Mouse (Mus musculus) MEL (cell line): ENCODE measurements around the gene Tufm. TPM values are rescaled to one million over a fixed set of nuclear protein-coding genes. Genes with fewer than 3 reads are reported as not detected.

Experiments
- DNase-seq: peaks from one replicate; pipeline ENCODE4 v3.0.0; 2011; ENCODE audit warnings: low read depth, low spot score
- H3K27ac ChIP-seq: 2 replicates; pipeline ENCODE4 v1.5.1; 2012; ENCODE audit warnings: low read depth, mild to moderate bottlenecking, control low read depth, low read length, moderate library complexity; ENCODE audit not compliant: control insufficient read depth
- H3K27me3 ChIP-seq, 2 experiments: fragments of 150-350 bp in 1 of 2; sonication (generic) in 1 of 2; 2 replicates each; pipeline ENCODE4 v1.6.1; 2012; ENCODE audit warnings: low read length in 2 of 2, mild to moderate bottlenecking in 2 of 2, improper control_type of control experiment in 1 of 2, moderate library complexity in 1 of 2; ENCODE audit not compliant: insufficient read depth in 2 of 2, control insufficient read depth in 1 of 2
- H3K36me3 ChIP-seq, 2 experiments: 2 replicates each; pipeline ENCODE4 v1.6.1; 2012 to 2014; ENCODE audit warnings: low read length in 2 of 2, improper control_type of control experiment in 1 of 2, inconsistent platforms in 1 of 2, mild to moderate bottlenecking in 1 of 2; ENCODE audit not compliant: insufficient read depth in 2 of 2, control insufficient read depth in 1 of 2
- H3K4me1 ChIP-seq, 2 experiments: fragments of 150-350 bp in 1 of 2; sonication (generic) in 1 of 2; 2 replicates each; pipeline ENCODE4 v1.6.1; 2012; ENCODE audit warnings: low read length in 2 of 2, improper control_type of control experiment in 1 of 2, mild to moderate bottlenecking in 1 of 2; ENCODE audit not compliant: insufficient read depth in 2 of 2, control insufficient read depth in 1 of 2
- H3K4me3 ChIP-seq, 2 experiments: fragments of 150-350 bp in 1 of 2; sonication (generic) in 1 of 2; 2 replicates each; pipeline ENCODE4 v1.5.1; 2012; ENCODE audit warnings: low read depth in 2 of 2, low read length in 2 of 2, mild to moderate bottlenecking in 2 of 2, moderate library complexity in 2 of 2, control low read depth in 1 of 2, improper control_type of control experiment in 1 of 2; ENCODE audit not compliant: control insufficient read depth in 1 of 2, insufficient read depth in 1 of 2
- H3K79me2 ChIP-seq: 2 replicates; pipeline ENCODE4 v1.6.1; 2012; ENCODE audit warnings: mild to moderate bottlenecking, low read length, moderate library complexity; ENCODE audit not compliant: control insufficient read depth, poor library complexity, insufficient read depth
- H3K9ac ChIP-seq: 2 replicates; pipeline ENCODE4 v1.6.1; 2012; ENCODE audit warnings: low read depth, mild to moderate bottlenecking, control low read depth, low read length, moderate library complexity; ENCODE audit not compliant: control insufficient read depth, poor library complexity, severe bottlenecking
- H3K9me3 ChIP-seq: fragments of 150-350 bp; sonication (generic); replicated peaks from 2 replicates; pipeline ENCODE4 v1.6.1; 2012; ENCODE audit warnings: mild to moderate bottlenecking, low read length, improper control_type of control experiment, moderate library complexity; ENCODE audit not compliant: insufficient read depth
- CHD1 ChIP-seq: IDR thresholded peaks from 2 replicates; pipeline ENCODE4 v1.6.1; 2012; ENCODE audit warnings: low read depth, mild to moderate bottlenecking, inconsistent platforms, low read length, improper control_type of control experiment
- CTCF ChIP-seq, 3 experiments: IDR thresholded peaks in 2 of 3; conservative IDR thresholded peaks in 1 of 3; 2 replicates each; pipeline ENCODE4 v1.5.1; 2011 to 2012; ENCODE audit warnings: low read length in 3 of 3, low read depth in 2 of 3, mild to moderate bottlenecking in 2 of 3, improper control_type of control experiment in 1 of 3, inconsistent platforms in 1 of 3, mixed read lengths in 1 of 3, moderate library complexity in 1 of 3; ENCODE audit not compliant: control insufficient read depth in 1 of 3, insufficient read depth in 1 of 3, poor library complexity in 1 of 3, severe bottlenecking in 1 of 3
- ELF1 ChIP-seq: IDR thresholded peaks from 2 replicates; pipeline ENCODE4 v1.6.1; 2014; ENCODE audit warnings: low read depth, mild to moderate bottlenecking, inconsistent platforms, low read length, improper control_type of control experiment, moderate library complexity
- EP300 ChIP-seq, 2 experiments: IDR thresholded peaks; 2 replicates each; pipeline ENCODE4 v1.6.1; 2011; ENCODE audit warnings: improper control_type of control experiment in 2 of 2, low read length in 2 of 2, low read depth in 1 of 2, mild to moderate bottlenecking in 1 of 2
- ETS1 ChIP-seq: IDR thresholded peaks from 2 replicates; pipeline ENCODE4 v1.6.1; 2012; ENCODE audit warnings: low read depth, mild to moderate bottlenecking, inconsistent platforms, low read length, improper control_type of control experiment, moderate library complexity
- GABPA ChIP-seq: IDR thresholded peaks from 2 replicates; pipeline ENCODE4 v1.6.1; 2012; ENCODE audit warnings: low read depth, mild to moderate bottlenecking, inconsistent platforms, low read length, improper control_type of control experiment, moderate library complexity
- GATA1 ChIP-seq: IDR thresholded peaks from 2 replicates; pipeline ENCODE4 v1.6.1; 2011; ENCODE audit warnings: low read depth, low read length, improper control_type of control experiment
- HCFC1 ChIP-seq: IDR thresholded peaks from 2 replicates; pipeline ENCODE4 v1.6.1; 2012; ENCODE audit warnings: low read depth, mild to moderate bottlenecking, inconsistent platforms, low read length, improper control_type of control experiment, moderate library complexity
- MAFK ChIP-seq: IDR thresholded peaks from 2 replicates; pipeline ENCODE4 v1.6.1; 2011; ENCODE audit warnings: low read depth, mild to moderate bottlenecking, low read length, improper control_type of control experiment, borderline replicate concordance
- MAX ChIP-seq: IDR thresholded peaks from 2 replicates; pipeline ENCODE4 v1.6.1; 2011; ENCODE audit warnings: low read length, improper control_type of control experiment
- MAZ ChIP-seq: IDR thresholded peaks from 2 replicates; pipeline ENCODE4 v1.6.1; 2012; ENCODE audit warnings: low read depth, mild to moderate bottlenecking, inconsistent platforms, low read length, improper control_type of control experiment
- MYB ChIP-seq: IDR thresholded peaks from 2 replicates; pipeline ENCODE4 v1.6.1; 2011; ENCODE audit warnings: mild to moderate bottlenecking, low read depth, low read length, improper control_type of control experiment
- MYC ChIP-seq: IDR thresholded peaks from 2 replicates; pipeline ENCODE4 v1.6.1; 2011; ENCODE audit warnings: low read depth, mild to moderate bottlenecking, low read length, improper control_type of control experiment, moderate library complexity
- NRF1 ChIP-seq: IDR thresholded peaks from 2 replicates; pipeline ENCODE4 v1.6.1; 2014; ENCODE audit warnings: low read depth, mild to moderate bottlenecking, inconsistent platforms, low read length, improper control_type of control experiment, moderate library complexity; ENCODE audit not compliant: poor library complexity, insufficient read depth, severe bottlenecking
- POLR2AphosphoS2 ChIP-seq: IDR thresholded peaks from 2 replicates; pipeline ENCODE4 v1.6.1; 2011; ENCODE audit warnings: low read length, improper control_type of control experiment
- RCOR1 ChIP-seq: IDR thresholded peaks from 2 replicates; pipeline ENCODE4 v1.6.1; 2012; ENCODE audit warnings: low read depth, mild to moderate bottlenecking, inconsistent platforms, low read length, improper control_type of control experiment
- SIN3A ChIP-seq: IDR thresholded peaks from 2 replicates; pipeline ENCODE4 v1.6.1; 2012; ENCODE audit warnings: low read length, improper control_type of control experiment, inconsistent platforms
- UBTF ChIP-seq: IDR thresholded peaks from 2 replicates; pipeline ENCODE4 v1.6.1; 2012; ENCODE audit warnings: low read depth, mild to moderate bottlenecking, inconsistent platforms, low read length, improper control_type of control experiment, moderate library complexity, borderline replicate concordance; ENCODE audit not compliant: insufficient read depth
- USF1 ChIP-seq: IDR thresholded peaks from 2 replicates; pipeline ENCODE4 v1.6.1; 2014; ENCODE audit warnings: low read depth, mild to moderate bottlenecking, inconsistent platforms, low read length, improper control_type of control experiment, moderate library complexity
- USF2 ChIP-seq, 2 experiments: IDR thresholded peaks; 2 replicates each; pipeline ENCODE4 v1.6.1; 2011 to 2012; ENCODE audit warnings: improper control_type of control experiment in 2 of 2, low read length in 2 of 2, borderline replicate concordance in 1 of 2, inconsistent platforms in 1 of 2, low read depth in 1 of 2, mild to moderate bottlenecking in 1 of 2; ENCODE audit not compliant: insufficient read depth in 1 of 2
- ZC3H11A ChIP-seq: IDR thresholded peaks from 2 replicates; pipeline ENCODE4 v1.6.1; 2012; ENCODE audit warnings: low read depth, mild to moderate bottlenecking, inconsistent platforms, low read length, improper control_type of control experiment
- ZMIZ1 ChIP-seq: IDR thresholded peaks from 2 replicates; pipeline ENCODE4 v1.6.1; 2012; ENCODE audit warnings: low read depth, mild to moderate bottlenecking, inconsistent platforms, low read length, improper control_type of control experiment, moderate library complexity
- polyA plus RNA-seq, 2 experiments: library from polyadenylated mRNA; stranded (reverse) in 1 of 2; unstranded in 1 of 2; fragments of >175 nt in 1 of 2; fragments of >200 nt in 1 of 2; gene quantifications; 2 replicates each; pipeline versions ENCODE4 v1.2.1 to v1.2.4; 2012; ENCODE audit warnings: low replicate concordance in 2 of 2, low read depth in 1 of 2; ENCODE audit not compliant: insufficient read length in 2 of 2, insufficient read depth in 1 of 2, missing spikeins in 1 of 2
- total RNA-seq: library from RNA; depleted of rRNA; stranded (reverse); fragments of 300-350 nt; gene quantifications from 2 replicates; pipeline ENCODE4 v1.2.3, GENCODE M21; 2012

The Tufm gene
- total and polyA plus RNA-seq, 3 experiments: 224 to 397 TPM; not detected in 1

DNA sequence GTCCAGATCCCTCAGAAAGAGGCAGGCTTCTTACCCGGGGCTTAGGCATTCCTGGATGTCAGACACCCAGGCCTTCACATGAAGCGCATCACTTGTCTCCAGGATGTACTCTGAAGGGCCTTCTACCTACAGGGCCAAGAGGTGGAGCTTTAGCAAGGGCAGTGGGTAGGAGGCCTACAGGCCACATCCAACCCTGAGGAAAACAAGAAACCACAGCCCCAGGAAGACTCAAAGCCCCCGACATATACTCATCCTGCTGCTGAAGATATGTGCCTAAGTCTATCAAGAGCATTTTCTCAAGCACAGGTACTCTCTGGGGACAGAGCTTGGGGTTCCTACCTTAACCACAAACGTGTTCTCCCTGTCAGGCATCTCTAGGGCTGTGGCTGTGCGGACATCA is 15.8 kb upstream of the Tufm start:
- H3K4me1 ChIP-seq: peaks cover 16 to 46% of the 10 kb centered on the region in 2 experiments
- H3K27ac ChIP-seq: no peak overlapping the region
- no peaks in the 10 kb centered on the region for H3K27me3 ChIP-seq
- H3K4me3 ChIP-seq: no peak overlapping the region
- peaks cover 1 to 33% of the 10 kb centered on the region in 2 experiments; a peak in 3 of 4 replicates for H3K36me3 ChIP-seq
- no peak overlapping the region for H3K9ac ChIP-seq
- DNase-seq: no peak
- TF ChIP-seq RCOR1 (no peak), USF2 (IDR thresholded peaks at IDR 0.05; ENCODE audit: borderline replicate concordance in 1 of 2, insufficient read depth in 1 of 2, low read depth in 1 of 2, low read length in 2 of 2) (no peak), USF1 (no peak)
- no peaks in the 10 kb centered on the region for H3K9me3 ChIP-seq
- H3K79me2 ChIP-seq: peaks cover 19% of the 10 kb centered on the region

DNA sequence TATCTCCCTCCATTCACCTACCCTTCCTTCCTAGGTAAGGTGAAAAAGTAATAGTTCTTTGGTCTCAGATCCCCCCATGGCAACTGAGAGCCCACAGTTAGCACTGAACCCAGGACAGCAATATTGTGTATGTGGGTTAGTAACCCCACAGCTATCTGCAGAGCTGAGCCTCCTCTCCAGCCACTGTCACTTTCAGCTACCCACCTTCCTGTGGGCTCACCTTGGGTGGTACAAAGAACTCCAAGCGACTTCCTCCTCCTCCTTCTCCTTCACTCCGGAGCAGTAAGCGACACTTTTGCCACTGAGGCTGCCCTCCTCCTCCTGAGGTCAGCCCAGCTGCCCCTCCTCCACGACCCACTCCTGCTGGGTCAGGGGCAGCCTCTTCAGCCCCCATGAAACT is 15.3 kb upstream of the Tufm start:
- H3K9ac ChIP-seq: no peak overlapping the region
- H3K36me3 ChIP-seq: peaks cover 1 to 33% of the 10 kb centered on the region in 2 experiments; a peak in 3 of 4 replicates
- H3K9me3 ChIP-seq: no peaks in the 10 kb centered on the region
- TF ChIP-seq MYC (no peak), GATA1 (no peak), HCFC1 (no peak), NRF1 (no peak), POLR2AphosphoS2 (0 out of 2 replicates have a peak, but pooled peaks have one; percentile 54)
- no peak for DNase-seq
- H3K27ac ChIP-seq: no peak overlapping the region
- no peaks in the 10 kb centered on the region for H3K27me3 ChIP-seq
- peaks cover 19 to 42% of the 10 kb centered on the region in 2 experiments for H3K4me1 ChIP-seq
- no peak overlapping the region for H3K4me3 ChIP-seq
- H3K79me2 ChIP-seq: peaks cover 19% of the 10 kb centered on the region

DNA sequence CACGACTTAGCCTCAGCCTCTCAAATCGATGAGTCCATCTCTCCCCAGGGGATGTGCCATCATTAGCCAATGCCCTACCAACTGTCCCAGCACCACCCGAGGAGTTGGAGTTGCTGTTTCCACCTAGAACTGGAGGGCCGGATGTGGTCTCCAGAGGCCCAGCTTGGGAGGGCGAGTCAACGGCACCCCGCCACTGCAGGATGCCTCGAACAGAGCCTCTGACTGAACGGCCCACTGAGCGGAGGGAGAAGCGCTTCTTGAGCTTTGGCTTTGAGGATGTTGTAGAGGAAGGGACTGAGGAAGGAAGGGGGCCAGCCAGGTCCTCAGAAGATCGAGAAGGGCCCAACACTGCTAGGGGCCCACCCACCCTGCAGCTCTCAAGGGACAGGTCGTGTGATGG is 14.9 kb upstream of the Tufm start:
- Histone ChIP-seq H3K27ac (no peak overlapping the region), H3K36me3 (peaks cover 1 to 30% of the 10 kb centered on the region in 2 experiments; a peak in 3 of 4 replicates)
- TF ChIP-seq MAX (no peak), ETS1 (no peak), CTCF (IDR thresholded peaks at IDR 0.05 in 2 of 3, conservative IDR thresholded peaks at IDR 0.05 in 1 of 3; ENCODE audit: control insufficient read depth in 1 of 3, insufficient read depth in 1 of 3, low read depth in 2 of 3, low read length in 3 of 3, poor library complexity in 1 of 3, severe bottlenecking in 1 of 3) (no peak), GABPA (no peak), MAZ (no peak), MYB (no peak), RCOR1 (no peak), ELF1 (no peak), EP300 (IDR thresholded peaks at IDR 0.05; ENCODE audit: low read depth in 1 of 2, low read length in 2 of 2) (no peak), CHD1 (no peak), MYC (no peak), ZC3H11A (no peak), SIN3A (no peak), UBTF (no peak), MAFK (no peak), ZMIZ1 (no peak)
- TF ChIP-seq, all 39 proteins: peak for 0
- Histone ChIP-seq H3K27me3 (no peaks in the 10 kb centered on the region), H3K4me1 (peaks cover 19 to 40% of the 10 kb centered on the region in 2 experiments), H3K9me3 (no peaks in the 10 kb centered on the region), H3K9ac (no peak overlapping the region), H3K79me2 (peaks cover 19% of the 10 kb centered on the region), H3K4me3 (no peak overlapping the region)
- no peak for DNase-seq
